Mouse (Mus musculus) adrenal gland, adult 18-20 months (tissue): ENCODE measurements around the gene Fubp3. TPM values are rescaled to one million over a fixed set of nuclear protein-coding genes. Genes with fewer than 3 reads are reported as not detected.

Experiments used
- DNase-seq, 2 experiments: peaks; one replicate each; pipeline ENCODE4 v3.0.0; 2021 to 2022; ENCODE audit warnings: low spot score in 2 of 2
- microRNA-seq, 2 experiments: library from miRNA; unstranded; fragments of <30 nt; microRNA quantifications; one replicate each; pipeline ENCODE4 v1.2.0; 2021; ENCODE audit warnings: borderline number of aligned reads in 2 of 2
- total RNA-seq, 2 experiments: library from RNA; stranded (reverse); gene quantifications; 1 replicate in 1 of 2; 2 replicates in 1 of 2; pipeline ENCODE4 v1.2.3; 2021

The Fubp3 gene
- total RNA-seq, 2 experiments from 2014 or later = 37.2 to 46.5 TPM

GRCm38 (mm10) chr2:31662939-31663803 is 90.7 kb downstream of the Fubp3 start:
- DNase-seq = no peak

GRCm38 (mm10) chr2:31663804-31664180 is 91.3 kb downstream of the Fubp3 start:
- DNase-seq = no peak

Small RNAs within 50 kb of the gene (microRNA-seq; reads per million reads assigned to microRNA genes)
- gene Mir6998 = 0.47 to 2.4 reads per million in 2 experiments

Other genes with a start within 250 kb of the Fubp3 start
- gene Ass1, start 102.4 kb upstream of the Fubp3 start, total RNA-seq = 10 to 100 TPM; 25.0 to 30.6 TPM
- gene Prdm12, start 67.4 kb downstream of the Fubp3 start, total RNA-seq = not detected
- gene Exosc2, start 98.1 kb downstream of the Fubp3 start, total RNA-seq = 10 to 100 TPM; 21.9 to 24.5 TPM
- gene Abl1, start 115.7 kb downstream of the Fubp3 start, total RNA-seq = 10 to 100 TPM; 43.6 to 59.5 TPM
- gene Qrfp, start 237.9 kb downstream of the Fubp3 start, total RNA-seq = not detected